Mouse (Mus musculus): ENCODE results near the gene Ltbp1. TPM values are rescaled to one million over a fixed set of nuclear protein-coding genes. Genes with fewer than 3 reads are reported as not detected.

The Ltbp1 gene
- total and polyA plus RNA-seq, 3 experiments = 2.3 to 6.4 (median 2.5) TPM

DNA sequence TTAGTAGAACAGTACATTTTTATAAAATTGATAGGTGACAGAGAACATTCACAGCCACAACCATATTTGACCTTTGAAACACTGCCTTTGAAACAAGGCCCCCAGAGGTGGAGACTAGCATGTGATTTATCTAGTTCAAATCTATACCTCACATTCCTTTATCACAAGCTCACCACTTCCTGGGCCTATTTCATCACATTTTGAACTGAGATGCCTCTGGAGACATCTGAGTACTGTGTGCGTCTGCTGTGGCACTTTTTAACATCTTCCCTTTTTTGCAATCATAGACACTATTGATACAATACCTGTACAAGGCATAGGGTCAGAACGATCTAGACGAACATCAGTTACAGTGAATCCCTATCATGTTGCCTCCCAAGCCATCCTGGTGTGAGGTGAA is 232.1 kb downstream of the Ltbp1 start:
- Histone ChIP-seq H3K4me2 (ENCODE audit: insufficient read depth, low read depth, poor library complexity, severe bottlenecking) (no peak overlapping the region), H3K4me3 (replicated peaks in 1 of 3; ENCODE audit: low read depth in 2 of 3, low read length in 2 of 3, poor library complexity in 1 of 3) (no peak overlapping the region), H3K27me3 (replicated peaks) (no peaks in the 10 kb centered on the region), H3K36me3 (replicated peaks in 1 of 2; ENCODE audit: control insufficient read depth in 1 of 2, insufficient read depth in 1 of 2, low read length in 1 of 2) (no peaks in the 10 kb centered on the region), H3K27ac (ENCODE audit: insufficient read depth, low read depth) (no peak overlapping the region), H3K79me2 (replicated peaks; ENCODE audit: control insufficient read depth, extremely low read depth, insufficient read depth, poor library complexity, severe bottlenecking) (no peaks in the 10 kb centered on the region), H3K9ac (ENCODE audit: insufficient read depth, low read depth) (no peak overlapping the region), H3K4me1 (ENCODE audit: control insufficient read depth in 1 of 2, insufficient read depth in 2 of 2) (peaks cover 2 to 20% of the 10 kb centered on the region in 2 experiments; a peak in 3 of 4 replicates), H3K9me3 (replicated peaks; ENCODE audit: low read length) (no peaks in the 10 kb centered on the region)
- dilution Hi-C loops (cut with MboI; ENCODE audit: extremely low pct_ligation_motif_present, extremely low pct_unique_long_range_greater_than_20kb, low sequenced_read_pairs) = no loop called here
- no peak for DNase-seq (ENCODE audit: extremely low read depth)
- in situ Hi-C loops (cut with MboI; ENCODE audit: low pct_ligation_motif_present, low pct_unique_long_range_greater_than_20kb, low sequenced_read_pairs) = no loop called here
- TF ChIP-seq CHD2 (IDR thresholded peaks at IDR 0.05; ENCODE audit: low read length) = no peak
- TF ChIP-seq MEF2A (IDR thresholded peaks at IDR 0.05; ENCODE audit: borderline replicate concordance, low read depth, low read length) = no peak
- TF ChIP-seq MAZ (IDR thresholded peaks at IDR 0.05; ENCODE audit: low read depth, low read length) = no peak
- TF ChIP-seq TCF12 (IDR thresholded peaks at IDR 0.05; ENCODE audit: low read depth, low read length) = no peak
- no peak for TF ChIP-seq POLR2A (IDR thresholded peaks at IDR 0.05; ENCODE audit: low read depth, low read length)
- TF ChIP-seq MXI1 (IDR thresholded peaks at IDR 0.05; ENCODE audit: low read depth, low read length) = no peak
- TF ChIP-seq GABPA (IDR thresholded peaks at IDR 0.05; ENCODE audit: insufficient replicate concordance, low read depth, low read length) = no peak

GRCm38 (mm10) chr17:75238655-75239054 is 233.3 kb downstream of the Ltbp1 start:
- TF ChIP-seq PAX5 (IDR thresholded peaks at IDR 0.05; ENCODE audit: low read length) (no peak), ZNF384 (IDR thresholded peaks at IDR 0.05; ENCODE audit: low read depth, low read length) (no peak), SMC3 (IDR thresholded peaks at IDR 0.05; ENCODE audit: low read depth, low read length) (no peak), CHD1 (IDR thresholded peaks at IDR 0.05; ENCODE audit: low read depth, low read length) (no peak), USF2 (conservative IDR thresholded peaks at IDR 0.05; ENCODE audit: low read depth, low read length) (no peak), JUND (conservative IDR thresholded peaks at IDR 0.05; ENCODE audit: low read depth, low read length) (no peak), ZC3H11A (IDR thresholded peaks at IDR 0.05; ENCODE audit: low read depth, low read length) (no peak), MAX (IDR thresholded peaks at IDR 0.05; ENCODE audit: low read length) (no peak), MEF2A (IDR thresholded peaks at IDR 0.05; ENCODE audit: borderline replicate concordance, low read depth, low read length) (no peak), MAZ (IDR thresholded peaks at IDR 0.05; ENCODE audit: low read depth, low read length) (no peak), IRF4 (IDR thresholded peaks at IDR 0.05; ENCODE audit: low read depth, low read length) (no peak), RAD21 (IDR thresholded peaks at IDR 0.05; ENCODE audit: low read depth, low read length) (no peak)
- Histone ChIP-seq H3K9me3 (replicated peaks; ENCODE audit: low read length) (no peaks in the 10 kb centered on the region), H3K36me3 (replicated peaks in 1 of 2; ENCODE audit: control insufficient read depth in 1 of 2, insufficient read depth in 1 of 2, low read length in 1 of 2) (no peaks in the 10 kb centered on the region), H3K79me2 (replicated peaks; ENCODE audit: control insufficient read depth, extremely low read depth, insufficient read depth, poor library complexity, severe bottlenecking) (no peaks in the 10 kb centered on the region), H3K27me3 (replicated peaks) (no peaks in the 10 kb centered on the region), H3K4me1 (ENCODE audit: control insufficient read depth in 1 of 2, insufficient read depth in 2 of 2) (peaks cover 2 to 19% of the 10 kb centered on the region in 2 experiments; a peak in 3 of 4 replicates), H3K4me3 (replicated peaks in 1 of 3; ENCODE audit: low read depth in 2 of 3, low read length in 2 of 3, poor library complexity in 1 of 3) (no peak overlapping the region), H3K27ac (ENCODE audit: insufficient read depth, low read depth) (no peak overlapping the region), H3K4me2 (ENCODE audit: insufficient read depth, low read depth, poor library complexity, severe bottlenecking) (no peak overlapping the region), H3K9ac (ENCODE audit: insufficient read depth, low read depth) (no peak overlapping the region)
- in situ Hi-C loops (cut with MboI; ENCODE audit: low pct_ligation_motif_present, low pct_unique_long_range_greater_than_20kb, low sequenced_read_pairs) (no loop called here), dilution Hi-C loops (cut with MboI; ENCODE audit: extremely low pct_ligation_motif_present, extremely low pct_unique_long_range_greater_than_20kb, low sequenced_read_pairs) (no loop called here)
- no peak for DNase-seq (ENCODE audit: extremely low read depth)

Data from CH12.LX (cell line).